9 mouse cellular contexts compared by ENCODE assay signal in the genomic region with DNA sequence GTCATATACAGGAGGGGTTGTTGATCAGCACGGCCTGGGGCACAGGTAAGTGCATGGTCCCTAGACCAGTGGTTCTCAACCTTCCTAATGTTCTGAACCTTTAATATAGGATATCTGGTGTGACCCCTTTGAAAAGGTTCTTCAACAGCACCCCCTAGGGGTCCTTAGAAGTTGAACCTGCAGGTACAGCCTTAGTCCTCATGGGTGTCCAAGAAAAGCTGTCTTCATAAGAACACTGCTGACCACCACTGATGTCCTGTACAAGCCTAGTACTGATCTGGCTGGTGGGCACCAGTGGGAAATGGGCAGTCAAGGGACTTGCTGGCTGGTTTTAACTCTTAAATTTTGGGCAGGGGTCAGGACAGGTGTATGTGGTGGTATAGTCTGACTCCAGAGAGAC. TPM values are rescaled to one million over a fixed set of nuclear protein-coding genes. Genes with fewer than 3 reads are reported as not detected.
DNase-seq lines count a peak whose midpoint lies in the region; ATAC-seq and TF ChIP-seq lines count a peak whose summit lies in the region.
"Had no signal": no experiment of that assay in that cellular context is flagged by ENCODE, and none has a peak within 500 bp of the region (broad histone marks: within the 10 kb centered on the region; RNA-seq: fewer than 3 reads in every experiment).

No protein-coding gene starts in this region.

- peak; percentile 50 for TF ChIP-seq CTCF in layer of hippocampus, adult 2 months (conservative IDR thresholded peaks at IDR 0.05)
- TF ChIP-seq CTCF in E14TG2a.4 (conservative IDR thresholded peaks at IDR 0.05; ENCODE audit: low read length): peak; percentile 40

- H3K9me3 ChIP-seq in E14TG2a.4 (ENCODE audit: low read length): no peaks in the 10 kb centered on the region
- H3K9me3 ChIP-seq in liver, embryonic 15.5 days (replicated peaks): no peaks in the 10 kb centered on the region
- H3K9me3 ChIP-seq: heart, embryonic 13.5 days had no signal

- no peak for DNase-seq in layer of hippocampus, adult 2 months (ENCODE audit: low spot score in 2 of 2)
- no peak for DNase-seq in layer of hippocampus, adult 8-10 months (ENCODE audit: low spot score in 2 of 2)
- DNase-seq in c-Kit-negative CD71-positive TER-119-positive erythroid progenitor cells, embryonic 14.5 days (ENCODE audit: low read depth, low spot score): peak; percentile 57
- no peak for DNase-seq in left cerebral cortex, postnatal 10 days (ENCODE audit: extremely low spot score in 1 of 2, low spot score in 2 of 2)
- no peak for DNase-seq in cerebellum, adult 11 months
- no peak for DNase-seq in gastrocnemius, postnatal 10 days

- peaks cover 21% of the 10 kb centered on the region for H3K27me3 ChIP-seq in E14TG2a.4 (ENCODE audit: insufficient read depth, low read length)
- peaks cover 34% of the 10 kb centered on the region for H3K27me3 ChIP-seq in liver, embryonic 15.5 days

- H3K4me3 ChIP-seq in layer of hippocampus, adult 2 months: no peak overlapping the region
- H3K4me3 ChIP-seq in E14TG2a.4 (replicated peaks; ENCODE audit: low read length): no peak overlapping the region
- no peak overlapping the region for H3K4me3 ChIP-seq in liver, embryonic 15.5 days (replicated peaks)
- H3K4me3 ChIP-seq: heart, embryonic 13.5 days had no signal

- no peak overlapping the region for H3K27ac ChIP-seq in layer of hippocampus, adult 2 months
- H3K27ac ChIP-seq in liver, embryonic 15.5 days (replicated peaks): peak overlapping the region; percentile 95
- H3K27ac ChIP-seq: heart, embryonic 13.5 days had no signal

- 83% methylated on average over 1 of the region's 1 CpGs for WGBS in liver, embryonic 15.5 days (ENCODE audit: insufficient replicate concordance)

- no peak overlapping the region for H3K9ac ChIP-seq in liver, embryonic 15.5 days
- H3K9ac ChIP-seq: heart, embryonic 13.5 days had no signal

- peaks cover 68% of the 10 kb centered on the region for H3K4me1 ChIP-seq in E14TG2a.4 (replicated peaks; ENCODE audit: low read depth, low read length)
- peaks cover 77% of the 10 kb centered on the region for H3K4me1 ChIP-seq in liver, embryonic 15.5 days (replicated peaks)

- ATAC-seq in liver, embryonic 15.5 days (ENCODE audit: insufficient read depth): peak; percentile 32

- peaks cover 55% of the 10 kb centered on the region for H3K36me3 ChIP-seq in E14TG2a.4 (ENCODE audit: insufficient read depth, low read length)
- peaks cover 58% of the 10 kb centered on the region for H3K36me3 ChIP-seq in liver, embryonic 15.5 days (replicated peaks)

- intact Hi-C loops in left cerebral cortex, postnatal 10 days (cut with DNase I): no loop called here

- H3K4me2 ChIP-seq in liver, embryonic 15.5 days: peak overlapping the region; percentile 61; the same call in 1 of the 2 replicates

RNA-seq across cellular contexts. Expression of a gene that starts 4.4 kb away (rescaled TPM):
- 100 to 1,000 TPM; 118 TPM for total RNA-seq in layer of hippocampus, adult 2 months (2021)
- total RNA-seq in layer of hippocampus, adult 8-10 months (2022): 100 to 1,000 TPM; 120 to 128 (median 121) TPM
- 0.02 TPM in 1 of 2 replicates, not detected in the other for polyA plus RNA-seq in liver, embryonic 15.5 days (2015; fragmentation: Nextera tagmentation; extraction: Ambion mirVana)
- total RNA-seq in left cerebral cortex, postnatal 10 days (2021): 10 to 100 TPM; 75.5 to 80.0 TPM
- under 1 TPM; 0.86 to 0.96 TPM for total RNA-seq in gastrocnemius, postnatal 10 days (2021)

RNA-seq across cellular contexts. Expression of a gene that starts 7.7 kb away (rescaled TPM):
- total RNA-seq in layer of hippocampus, adult 2 months (2021): 100 to 1,000 TPM; 538 TPM
- 100 to 1,000 TPM; 515 to 593 (median 535) TPM for total RNA-seq in layer of hippocampus, adult 8-10 months (2022)
- polyA plus RNA-seq in liver, embryonic 15.5 days (2015; fragmentation: Nextera tagmentation; extraction: Ambion mirVana): 980 and 1,043 TPM in 2 replicates
- 100 to 1,000 TPM; 697 to 706 TPM for total RNA-seq in left cerebral cortex, postnatal 10 days (2021)
- 100 to 1,000 TPM; 420 to 439 TPM for total RNA-seq in gastrocnemius, postnatal 10 days (2021)

RNA-seq across cellular contexts. Expression of a gene that starts 23.2 kb away (rescaled TPM):
- 1 to 10 TPM; 3.3 to 4.0 TPM for total RNA-seq in layer of hippocampus, adult 2 months (2021)
- 1 to 10 TPM; 2.3 to 3.5 (median 3.3) TPM for total RNA-seq in layer of hippocampus, adult 8-10 months (2022)
- 0.15 and 0.37 TPM in 2 replicates for polyA plus RNA-seq in liver, embryonic 15.5 days (2015; fragmentation: Nextera tagmentation; extraction: Ambion mirVana)
- 1 to 10 TPM; 1.2 to 1.5 TPM for total RNA-seq in left cerebral cortex, postnatal 10 days (2021)
- 1 to 10 TPM; 2.3 to 2.7 TPM for total RNA-seq in gastrocnemius, postnatal 10 days (2021)

RNA-seq across cellular contexts. Expression of a gene that starts 30.0 kb away (rescaled TPM):
- 10 to 100 TPM; 73.1 to 79.8 TPM for total RNA-seq in layer of hippocampus, adult 2 months (2021)
- 10 to 100 TPM; 57.9 to 67.0 (median 66.1) TPM for total RNA-seq in layer of hippocampus, adult 8-10 months (2022)
- 105 and 107 TPM in 2 replicates for polyA plus RNA-seq in liver, embryonic 15.5 days (2015; fragmentation: Nextera tagmentation; extraction: Ambion mirVana)
- 10 to 100 TPM; 64.9 to 66.8 TPM for total RNA-seq in left cerebral cortex, postnatal 10 days (2021)
- total RNA-seq in gastrocnemius, postnatal 10 days (2021): 100 to 1,000 TPM; 265 to 287 TPM

RNA-seq across cellular contexts. Expression of a gene that starts 34.4 kb away (rescaled TPM):
- total RNA-seq in layer of hippocampus, adult 2 months (2021): 10 to 100 TPM; 44.5 to 50.6 TPM
- total RNA-seq in layer of hippocampus, adult 8-10 months (2022): 10 to 100 TPM; 44.5 to 58.2 (median 51.3) TPM
- polyA plus RNA-seq in liver, embryonic 15.5 days (2015; fragmentation: Nextera tagmentation; extraction: Ambion mirVana): 15.6 and 17.7 TPM in 2 replicates
- 10 to 100 TPM; 40.1 to 43.7 TPM for total RNA-seq in left cerebral cortex, postnatal 10 days (2021)
- total RNA-seq in gastrocnemius, postnatal 10 days (2021): 10 to 100 TPM; 20.8 to 24.6 TPM

Comparison
In these comparisons a context has a peak if more than half of its experiments do, and no peak if none do; other contexts are left out.
1. RNA of a gene that starts 4.4 kb away (total RNA-seq): 120 to 128 TPM in layer of hippocampus, adult 8-10 months, 118 TPM in layer of hippocampus, adult 2 months and 75.5 to 80.0 TPM in left cerebral cortex, postnatal 10 days; 0.86 to 0.96 TPM in gastrocnemius, postnatal 10 days; every median in the first group is over 10 times any median in the second.